Mouse (Mus musculus) cerebellum, adult 18-20 months (tissue): Measurements from ENCODE around the gene Stk19.

Source experiments
- DNase-seq, 2 experiments: peaks; one replicate each; pipeline ENCODE4 v3.0.0; 2021

Stk19 gene

GRCm38 (mm10) chr17:34796311-34797140, 40.2 kb downstream of the Stk19 start:
- no peak for DNase-seq

- DNase-seq, result peak; percentile 48 to 63
Observed at GRCm38 (mm10) chr17:34795633-34796032, 41.1 kb downstream of the Stk19 start.

- no peak for DNase-seq
Observed at GRCm38 (mm10) chr17:34795016-34795415, 41.7 kb downstream of the Stk19 start.

- DNase-seq, result no peak
Observed at GRCm38 (mm10) chr17:34777680-34778325, 58.9 kb downstream of the Stk19 start.
